Mouse (Mus musculus): ENCODE data around the gene Bhlhe23. TPM values are rescaled to one million over a fixed set of nuclear protein-coding genes. Genes with fewer than 3 reads are reported as not detected.

Bhlhe23 gene
- polyA plus RNA-seq, 1 experiment: not detected

DNA sequence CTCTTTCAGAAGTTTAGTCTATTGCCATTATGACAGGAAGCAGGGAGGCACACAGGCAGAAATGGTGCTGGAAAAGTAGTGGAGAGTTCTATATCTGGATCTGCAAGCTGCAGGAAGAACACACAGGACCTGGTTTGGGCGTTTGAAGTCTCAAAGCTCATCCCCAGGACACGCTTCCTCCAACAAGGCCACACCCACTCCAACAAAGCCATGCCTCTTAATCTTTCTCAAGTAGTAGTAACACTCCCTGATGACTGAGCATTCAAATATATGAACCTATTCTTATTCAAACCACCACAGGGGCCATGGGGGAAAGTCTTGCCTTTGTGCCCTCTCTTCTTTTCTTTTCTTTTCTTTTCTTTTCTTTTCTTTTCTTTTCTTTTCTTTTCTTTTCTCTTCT, 3.6 kb upstream of the Bhlhe23 start:
- TF ChIP-seq GATA1 (IDR thresholded peaks at IDR 0.05; ENCODE audit: low read length) (no peak), TAL1 (IDR thresholded peaks at IDR 0.05; ENCODE audit: low read length) (no peak)
- no peak overlapping the region for H3K4me3 ChIP-seq (replicated peaks)
- H3K9me3 ChIP-seq (ENCODE audit: control insufficient read depth, low read length): no peaks in the 10 kb centered on the region; the same call in 1 of the 2 replicates
- no peaks in the 10 kb centered on the region for H3K36me3 ChIP-seq (ENCODE audit: control insufficient read depth)
- peaks cover 47% of the 10 kb centered on the region for H3K27me3 ChIP-seq (ENCODE audit: control insufficient read depth)
- H3K4me1 ChIP-seq (ENCODE audit: control insufficient read depth): no peaks in the 10 kb centered on the region

DNA sequence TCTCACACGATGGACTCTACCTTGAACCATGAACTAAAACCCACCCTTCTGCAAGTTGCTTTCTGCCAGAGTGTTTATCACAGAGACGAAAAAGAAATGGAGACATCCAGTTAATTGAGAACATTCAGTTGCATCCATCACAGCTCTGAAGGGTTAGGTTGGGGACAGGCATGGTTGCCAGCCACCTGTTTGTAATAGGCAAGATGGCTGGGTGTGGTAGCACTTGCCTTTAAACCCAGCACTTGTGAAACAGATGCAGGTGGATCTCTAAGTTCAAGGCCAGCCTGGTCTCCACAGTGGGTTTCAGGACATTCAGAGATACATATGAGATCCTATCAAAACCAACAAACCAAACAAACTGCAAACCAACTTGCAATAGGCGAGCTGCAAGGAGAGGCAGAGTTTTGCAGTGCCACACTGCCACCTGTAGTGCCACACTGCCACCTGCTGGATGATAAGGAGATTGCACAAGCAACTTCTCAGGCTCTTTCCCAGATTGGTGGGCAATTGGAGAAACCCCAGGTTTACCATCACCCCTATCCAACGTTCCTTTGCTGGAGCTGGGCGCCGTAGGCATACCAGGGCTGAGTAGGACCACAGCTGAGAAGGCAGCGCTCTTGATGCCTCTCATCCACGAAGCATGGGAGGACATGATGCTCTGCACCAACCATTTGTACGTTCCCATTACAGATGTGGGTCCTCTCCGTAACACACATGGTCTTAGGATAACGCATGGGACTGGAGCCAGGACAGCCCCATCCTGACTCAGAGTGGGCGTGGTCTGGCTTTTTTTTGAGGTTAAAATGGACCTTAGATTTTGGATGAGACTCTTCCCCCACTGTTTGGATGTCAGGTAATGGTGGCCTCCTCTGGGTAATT, 2.8 kb upstream of the Bhlhe23 start:
- H3K27me3 ChIP-seq (ENCODE audit: control insufficient read depth): peaks cover 55% of the 10 kb centered on the region

GRCm38 (mm10) chr2:180775641-180776040, 1.1 kb downstream of the Bhlhe23 start:
- no peak for TF ChIP-seq TAL1 (IDR thresholded peaks at IDR 0.05; ENCODE audit: low read length)
- no peak for TF ChIP-seq GATA1 (IDR thresholded peaks at IDR 0.05; ENCODE audit: low read length)
- H3K9me3 ChIP-seq (ENCODE audit: control insufficient read depth, low read length): no peaks in the 10 kb centered on the region; the same call in 1 of the 2 replicates
- H3K27me3 ChIP-seq (ENCODE audit: control insufficient read depth): peaks cover 77% of the 10 kb centered on the region
- H3K36me3 ChIP-seq (ENCODE audit: control insufficient read depth): no peaks in the 10 kb centered on the region
- no peak overlapping the region for H3K4me3 ChIP-seq (replicated peaks)
- H3K4me1 ChIP-seq (ENCODE audit: control insufficient read depth): no peaks in the 10 kb centered on the region

More for the DNA sequence above, 2.8 kb upstream of the Bhlhe23 start:
- H3K9me3 ChIP-seq (ENCODE audit: control insufficient read depth, low read length): no peaks in the 10 kb centered on the region; the same call in 1 of the 2 replicates
- H3K36me3 ChIP-seq (ENCODE audit: control insufficient read depth): no peaks in the 10 kb centered on the region
- no peaks in the 10 kb centered on the region for H3K4me1 ChIP-seq (ENCODE audit: control insufficient read depth)
- TF ChIP-seq GATA1 (IDR thresholded peaks at IDR 0.05; ENCODE audit: low read length): no peak
- TF ChIP-seq TAL1 (IDR thresholded peaks at IDR 0.05; ENCODE audit: low read length): no peak
- no peak overlapping the region for H3K4me3 ChIP-seq (replicated peaks)

GRCm38 (mm10) chr2:180775223-180775622, 1.5 kb downstream of the Bhlhe23 start:
- no peak for TF ChIP-seq GATA1 (IDR thresholded peaks at IDR 0.05; ENCODE audit: low read length)
- no peak for TF ChIP-seq TAL1 (IDR thresholded peaks at IDR 0.05; ENCODE audit: low read length)
- H3K27me3 ChIP-seq (ENCODE audit: control insufficient read depth): peaks cover 77% of the 10 kb centered on the region
- H3K4me3 ChIP-seq (replicated peaks): no peak overlapping the region
- no peaks in the 10 kb centered on the region for H3K4me1 ChIP-seq (ENCODE audit: control insufficient read depth)
- H3K9me3 ChIP-seq (ENCODE audit: control insufficient read depth, low read length): no peaks in the 10 kb centered on the region; the same call in 1 of the 2 replicates
- H3K36me3 ChIP-seq (ENCODE audit: control insufficient read depth): no peaks in the 10 kb centered on the region

GRCm38 (mm10) chr2:180765713-180766112, 11.0 kb downstream of the Bhlhe23 start:
- H3K4me3 ChIP-seq (replicated peaks): no peak overlapping the region
- no peaks in the 10 kb centered on the region; the same call in 1 of the 2 replicates for H3K27me3 ChIP-seq (ENCODE audit: control insufficient read depth)
- H3K9me3 ChIP-seq (ENCODE audit: control insufficient read depth, low read length): no peaks in the 10 kb centered on the region
- TF ChIP-seq GATA1 (IDR thresholded peaks at IDR 0.05; ENCODE audit: low read length) (no peak), TAL1 (IDR thresholded peaks at IDR 0.05; ENCODE audit: low read length) (no peak)
- H3K4me1 ChIP-seq (ENCODE audit: control insufficient read depth): no peaks in the 10 kb centered on the region
- no peaks in the 10 kb centered on the region for H3K36me3 ChIP-seq (ENCODE audit: control insufficient read depth)

DNA sequence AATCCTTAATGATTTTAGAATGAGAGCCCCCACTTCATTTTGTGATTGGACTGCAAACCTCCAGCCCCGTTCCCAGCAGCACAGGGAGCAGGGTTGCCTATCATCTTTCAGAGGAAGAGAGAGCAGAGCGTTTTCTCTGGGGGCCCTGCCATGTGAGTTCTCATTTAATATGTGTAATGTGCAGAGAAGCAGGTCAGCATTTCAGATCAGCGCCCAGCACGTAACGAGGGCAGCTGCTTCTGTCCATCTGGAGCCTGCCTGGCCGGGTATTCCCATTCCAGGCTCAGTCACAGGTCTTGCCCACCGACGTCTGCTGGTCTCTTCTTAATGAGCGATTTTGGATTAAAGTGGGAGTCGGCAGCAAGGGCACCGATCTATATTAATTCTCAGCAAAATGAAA, 11.7 kb downstream of the Bhlhe23 start:
- TF ChIP-seq TAL1 (IDR thresholded peaks at IDR 0.05; ENCODE audit: low read length) (no peak), GATA1 (IDR thresholded peaks at IDR 0.05; ENCODE audit: low read length) (no peak)
- no peaks in the 10 kb centered on the region for H3K36me3 ChIP-seq (ENCODE audit: control insufficient read depth)
- no peaks in the 10 kb centered on the region for H3K4me1 ChIP-seq (ENCODE audit: control insufficient read depth)
- no peaks in the 10 kb centered on the region for H3K9me3 ChIP-seq (ENCODE audit: control insufficient read depth, low read length)
- H3K27me3 ChIP-seq (ENCODE audit: control insufficient read depth): no peaks in the 10 kb centered on the region; the same call in 1 of the 2 replicates
- H3K4me3 ChIP-seq (replicated peaks): no peak overlapping the region

DNA sequence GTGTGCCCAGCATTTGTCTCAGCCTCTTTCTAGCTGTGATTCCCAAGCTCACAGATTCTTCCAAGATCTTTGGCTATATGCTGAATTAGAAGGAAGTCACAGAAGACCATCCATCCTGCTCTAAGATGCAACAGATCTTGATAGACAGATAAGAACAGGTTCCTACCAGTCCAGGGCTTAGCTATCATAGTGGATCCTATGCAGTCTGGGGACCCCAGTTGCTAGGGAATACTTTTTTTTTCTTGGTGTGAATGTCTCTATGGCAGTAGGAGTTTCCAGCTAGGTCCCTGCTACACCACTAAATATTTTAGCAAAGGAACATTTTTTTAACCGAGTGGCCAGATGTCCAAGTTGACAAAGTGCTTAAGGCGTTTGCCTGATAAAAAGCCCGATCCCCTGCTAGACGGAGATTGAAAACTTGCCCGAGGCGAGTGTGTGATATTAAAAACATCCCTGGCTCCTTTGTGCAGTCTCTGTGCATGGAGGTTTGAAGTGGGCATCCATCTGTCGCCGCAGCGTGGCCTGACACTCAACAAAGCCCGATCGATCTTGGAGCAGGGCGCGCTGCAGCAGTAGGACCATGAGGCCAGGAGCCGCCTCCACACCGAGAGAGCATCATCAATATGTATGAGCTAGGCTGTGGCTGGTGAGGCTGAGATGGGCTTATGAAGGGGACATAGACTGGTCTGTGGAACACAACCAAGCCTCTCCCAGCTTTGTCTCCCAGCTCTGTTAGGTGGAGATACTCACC, 18.0 kb downstream of the Bhlhe23 start:
- Histone ChIP-seq H3K4me1 (ENCODE audit: control insufficient read depth) (no peaks in the 10 kb centered on the region), H3K36me3 (ENCODE audit: control insufficient read depth) (no peaks in the 10 kb centered on the region), H3K27me3 (ENCODE audit: control insufficient read depth) (no peaks in the 10 kb centered on the region; the same call in 1 of the 2 replicates), H3K4me3 (replicated peaks) (no peak overlapping the region), H3K9me3 (ENCODE audit: control insufficient read depth, low read length) (no peaks in the 10 kb centered on the region)
- TF ChIP-seq TAL1 (IDR thresholded peaks at IDR 0.05; ENCODE audit: low read length) (no peak), GATA1 (IDR thresholded peaks at IDR 0.05; ENCODE audit: low read length) (no peak)

DNA sequence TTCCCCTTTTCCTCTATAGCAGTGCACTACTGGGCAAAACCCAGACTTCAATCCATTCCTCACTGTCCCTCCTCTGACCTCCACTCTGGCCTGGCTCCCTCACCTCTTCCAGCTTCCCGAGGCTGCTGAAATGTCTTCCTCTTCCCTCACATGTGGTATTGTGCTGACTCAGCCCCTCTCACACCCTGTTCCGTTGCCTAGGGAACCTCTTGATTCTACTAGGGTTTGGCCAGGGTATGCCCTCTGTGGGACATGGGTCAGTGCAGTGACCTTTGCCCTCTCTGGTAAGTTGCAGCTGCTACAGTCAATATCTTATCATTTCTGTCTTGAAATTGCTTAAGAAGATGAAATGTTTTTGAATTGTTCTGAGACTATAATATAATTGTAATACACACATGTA, 19.9 kb downstream of the Bhlhe23 start:
- TF ChIP-seq TAL1 (IDR thresholded peaks at IDR 0.05; ENCODE audit: low read length) (no peak), GATA1 (IDR thresholded peaks at IDR 0.05; ENCODE audit: low read length) (no peak)
- H3K36me3 ChIP-seq (ENCODE audit: control insufficient read depth): no peaks in the 10 kb centered on the region
- H3K9me3 ChIP-seq (ENCODE audit: control insufficient read depth, low read length): no peaks in the 10 kb centered on the region
- no peaks in the 10 kb centered on the region for H3K4me1 ChIP-seq (ENCODE audit: control insufficient read depth)
- H3K4me3 ChIP-seq (replicated peaks): no peak overlapping the region
- no peaks in the 10 kb centered on the region; the same call in 1 of the 2 replicates for H3K27me3 ChIP-seq (ENCODE audit: control insufficient read depth)

DNA sequence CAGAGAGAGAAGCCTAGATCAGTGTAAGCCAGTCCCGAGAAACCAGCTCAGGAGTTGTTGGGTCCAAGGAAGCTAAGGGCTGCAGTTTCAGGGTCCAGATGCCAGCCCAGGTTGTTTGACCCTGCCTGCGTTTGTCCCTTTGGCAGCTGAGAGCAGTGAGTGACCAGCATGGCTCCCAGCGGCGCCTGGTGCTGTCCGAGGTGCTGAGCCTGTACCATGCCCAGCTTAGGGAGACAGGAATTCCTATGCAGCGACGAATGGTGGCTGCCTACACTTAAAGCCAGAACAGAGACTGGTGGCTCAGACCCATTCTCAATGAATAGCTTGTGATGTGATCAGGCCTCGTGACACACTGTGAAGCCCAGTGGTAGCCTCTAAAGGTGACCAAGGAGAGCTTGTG, 20.8 kb downstream of the Bhlhe23 start:
- no peaks in the 10 kb centered on the region for H3K36me3 ChIP-seq (ENCODE audit: control insufficient read depth)
- TF ChIP-seq TAL1 (IDR thresholded peaks at IDR 0.05; ENCODE audit: low read length) (no peak), GATA1 (IDR thresholded peaks at IDR 0.05; ENCODE audit: low read length) (no peak)
- no peaks in the 10 kb centered on the region for H3K27me3 ChIP-seq (ENCODE audit: control insufficient read depth)
- H3K4me3 ChIP-seq (replicated peaks): no peak overlapping the region
- H3K4me1 ChIP-seq (ENCODE audit: control insufficient read depth): no peaks in the 10 kb centered on the region
- H3K9me3 ChIP-seq (ENCODE audit: control insufficient read depth, low read length): no peaks in the 10 kb centered on the region

Measured in erythroblast, embryonic 14.5 days (primary cell).